Mouse (Mus musculus) bone marrow macrophage, adult 2 months (primary cell): ENCODE data around the gene Grn. TPM values are rescaled to one million over a fixed set of nuclear protein-coding genes. Genes with fewer than 3 reads are reported as not detected.

Experiments used
- H3K27ac ChIP-seq: 2 replicates; pipeline ENCODE4 v1.5.1; 2012; ENCODE audit warnings: low read depth, low read length; ENCODE audit not compliant: insufficient read depth
- H3K4me1 ChIP-seq: 2 replicates; pipeline ENCODE4 v1.6.1; 2012; ENCODE audit warnings: low read length; ENCODE audit not compliant: control insufficient read depth, insufficient read depth
- H3K4me3 ChIP-seq: 2 replicates; pipeline ENCODE4 v1.5.1; 2012; ENCODE audit warnings: mild to moderate bottlenecking, low read length, moderate library complexity; ENCODE audit not compliant: insufficient read depth
- CTCF ChIP-seq: IDR thresholded peaks from 2 replicates; pipeline ENCODE4 v1.5.1; 2012; ENCODE audit warnings: low read depth, mild to moderate bottlenecking, low read length, moderate library complexity
- POLR2A ChIP-seq: IDR thresholded peaks from 2 replicates; pipeline ENCODE4 v1.6.1; 2012; ENCODE audit warnings: mild to moderate bottlenecking, low read depth, low read length, borderline replicate concordance
- polyA plus RNA-seq: library from polyadenylated mRNA; stranded (reverse); fragments of >200 nt; gene quantifications from 2 replicates; pipeline ENCODE4 v1.2.4, GENCODE M21; 2012; ENCODE audit not compliant: missing spikeins, insufficient read depth, insufficient read length

Gene Grn
- polyA plus RNA-seq, 1 experiment = 2,101 TPM

- TF ChIP-seq CTCF (no peak), POLR2A (no peak)
- Histone ChIP-seq H3K27ac (no peak within 1 kb of the TSS), H3K4me1 (peaks cover 8% of the 10 kb centered on the region), H3K4me3 (peak within 1 kb of the TSS; percentile 26)
Measured at GRCm38 (mm10) chr11:102393238-102393634, 36.9 kb upstream of the Grn start, which contains the start of gene Rundc3a. Gene Rundc3a, plus strand, starts transcription at chr11:102393403.

- peak overlapping the region; percentile 26 for H3K4me3 ChIP-seq
- TF ChIP-seq POLR2A (no peak), CTCF (no peak)
Measured at GRCm38 (mm10) chr11:102393719-102394420, 36.2 kb upstream of the Grn start.

GRCm38 (mm10) chr11:102394421-102395124, 35.5 kb upstream of the Grn start:
- Histone ChIP-seq H3K4me1 (peaks cover 8% of the 10 kb centered on the region), H3K4me3 (no peak overlapping the region), H3K27ac (no peak overlapping the region)
- TF ChIP-seq POLR2A (no peak), CTCF (no peak)

More at GRCm38 (mm10) chr11:102393719-102394420, 36.2 kb upstream of the Grn start:
- H3K4me1 ChIP-seq = peaks cover 8% of the 10 kb centered on the region
- H3K27ac ChIP-seq = no peak overlapping the region

GRCm38 (mm10) chr11:102395250-102395649, 34.9 kb upstream of the Grn start:
- Histone ChIP-seq H3K4me3 (no peak overlapping the region), H3K4me1 (peaks cover 8% of the 10 kb centered on the region), H3K27ac (no peak overlapping the region)
- TF ChIP-seq POLR2A = no peak

- no peak overlapping the region for H3K27ac ChIP-seq
- H3K4me1 ChIP-seq = peaks cover 8% of the 10 kb centered on the region
- no peak overlapping the region for H3K4me3 ChIP-seq
- TF ChIP-seq POLR2A = no peak
Measured at GRCm38 (mm10) chr11:102396263-102396662, 33.9 kb upstream of the Grn start.

- peaks cover 8% of the 10 kb centered on the region for H3K4me1 ChIP-seq
- TF ChIP-seq POLR2A (no peak), CTCF (no peak)
Measured at GRCm38 (mm10) chr11:102396671-102397141, 33.4 kb upstream of the Grn start.

GRCm38 (mm10) chr11:102398007-102398825, 31.9 kb upstream of the Grn start:
- Histone ChIP-seq H3K4me1 (peaks cover 3% of the 10 kb centered on the region), H3K27ac (no peak overlapping the region), H3K4me3 (no peak overlapping the region)
- TF ChIP-seq CTCF = no peak
- no peak for TF ChIP-seq POLR2A

More at GRCm38 (mm10) chr11:102396671-102397141, 33.4 kb upstream of the Grn start:
- Histone ChIP-seq H3K4me3 (no peak overlapping the region), H3K27ac (no peak overlapping the region)

- Histone ChIP-seq H3K4me1 (no peaks in the 10 kb centered on the region), H3K4me3 (no peak overlapping the region), H3K27ac (no peak overlapping the region)
- TF ChIP-seq POLR2A = no peak
- no peak for TF ChIP-seq CTCF
Measured at GRCm38 (mm10) chr11:102399107-102399506, 31.0 kb upstream of the Grn start.

GRCm38 (mm10) chr11:102399610-102400072, 30.5 kb upstream of the Grn start:
- no peak for TF ChIP-seq POLR2A
- no peak for TF ChIP-seq CTCF
- Histone ChIP-seq H3K4me3 (no peak overlapping the region), H3K4me1 (no peaks in the 10 kb centered on the region)

More at GRCm38 (mm10) chr11:102399610-102400072, 30.5 kb upstream of the Grn start:
- H3K27ac ChIP-seq = no peak overlapping the region
